Mouse (Mus musculus) kidney, postnatal 4 days (tissue): ENCODE measurements at regions not wholly inside any gene's neighbourhood (a gene's known extent, or its start where the extent isn't known, plus 50 kb on each side); places are given as distances from the start of the nearest gene placed in this dataset.

ENCODE experiments used
- DNase-seq, 2 experiments: peaks; one replicate each; pipeline ENCODE4 v3.0.0; 2021; ENCODE audit warnings: mixed read lengths in 2 of 2

DNA sequence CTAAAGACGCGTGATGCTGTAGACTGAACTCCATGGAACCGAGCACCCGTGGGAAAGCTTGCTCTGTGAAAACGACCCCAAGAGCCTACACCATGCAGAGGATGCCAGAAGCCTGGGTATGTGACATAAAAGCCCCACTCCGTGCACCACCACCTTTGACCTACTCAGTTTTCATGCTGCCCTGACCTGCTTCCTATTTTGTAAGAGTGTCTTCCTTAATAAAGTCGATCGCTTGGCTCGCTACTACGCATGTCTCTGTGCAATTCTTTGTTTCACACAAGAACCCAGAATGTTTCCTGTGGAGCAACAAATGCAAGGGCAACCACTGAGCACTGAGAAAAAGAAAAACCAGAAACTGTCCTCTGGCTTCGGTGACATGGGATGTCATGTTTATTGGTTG, 60.5 kb downstream of the Sec61b start:
- DNase-seq: no peak

DNA sequence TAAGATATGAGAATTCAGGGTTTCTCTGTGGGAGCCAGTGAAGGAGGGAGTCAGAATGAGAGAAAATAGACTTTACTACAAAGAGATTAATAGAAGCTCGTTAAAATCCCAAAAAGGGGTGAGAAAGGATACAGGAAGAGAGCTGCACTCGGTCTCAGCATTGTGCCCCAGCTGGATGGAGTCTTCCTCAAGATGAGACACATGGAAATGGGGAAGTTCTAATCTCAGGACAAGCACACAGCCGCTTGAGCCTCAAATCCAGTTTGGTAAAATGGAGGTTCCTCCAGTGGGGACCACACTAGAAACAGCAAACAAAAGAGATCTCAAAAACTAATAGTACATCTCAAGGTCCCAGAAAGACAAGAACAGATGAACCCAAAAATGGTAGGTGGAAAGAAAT, 93.2 kb downstream of the Sec61b start:
- no peak for DNase-seq

DNA sequence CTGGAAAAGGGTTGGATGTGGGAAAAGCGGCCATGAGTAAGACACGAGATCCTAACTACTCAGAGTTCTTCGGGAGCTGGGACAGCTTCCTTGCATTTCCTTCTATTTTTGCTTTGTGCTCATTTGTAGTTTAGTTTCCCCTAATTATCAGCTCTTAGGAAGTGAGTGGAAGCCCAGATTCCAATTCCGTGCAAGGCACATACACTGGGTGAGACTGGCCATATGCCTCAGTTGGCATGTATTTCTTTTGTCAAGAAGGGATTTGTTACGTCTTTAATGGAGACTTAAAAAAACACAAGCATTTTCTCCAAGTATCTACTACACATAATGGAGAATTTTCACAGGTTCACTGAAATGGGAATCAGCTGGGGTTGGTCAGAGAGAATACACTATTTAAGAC, 96.4 kb downstream of the Sec61b start:
- no peak for DNase-seq

DNA sequence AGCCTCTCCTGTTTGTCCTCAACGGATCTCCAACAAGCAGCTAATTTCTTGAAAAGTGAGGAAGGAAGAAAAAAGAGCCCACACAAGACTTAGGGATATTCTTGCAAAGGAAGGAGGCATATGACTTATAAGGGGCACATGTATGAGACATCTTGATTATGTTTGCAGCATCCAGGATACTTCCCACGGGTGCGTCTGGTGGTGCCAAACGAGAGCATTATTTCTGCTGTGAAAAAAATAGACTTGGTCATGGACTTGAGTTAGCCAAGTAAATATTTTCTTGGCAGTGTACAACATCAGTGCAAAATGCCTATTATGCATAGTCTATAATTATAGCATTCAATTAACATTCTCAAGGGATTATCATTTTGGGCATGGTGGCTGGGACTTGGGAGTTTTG, 101.6 kb downstream of the Sec61b start:
- DNase-seq: no peak

DNA sequence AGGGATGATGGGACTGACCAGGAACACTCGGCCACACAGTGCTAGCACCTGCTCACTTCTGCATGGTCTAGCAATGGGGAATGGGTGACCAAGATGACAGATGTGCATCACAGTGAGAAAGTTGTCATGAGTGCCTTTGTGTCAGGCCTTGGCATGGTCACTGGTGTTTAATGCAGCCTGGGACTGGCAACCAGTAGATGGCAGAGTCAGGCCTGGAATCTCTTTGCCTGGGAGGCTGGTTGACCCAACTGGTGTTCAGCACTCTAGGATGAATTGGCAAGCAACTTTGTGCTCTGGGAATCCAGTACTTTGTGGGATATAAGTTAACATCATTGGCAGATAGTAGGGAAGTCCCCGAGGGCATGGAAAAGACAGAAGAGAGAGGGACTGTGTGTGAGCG, 103.0 kb downstream of the Sec61b start:
- peak; percentile 14 to 30 for DNase-seq

DNA sequence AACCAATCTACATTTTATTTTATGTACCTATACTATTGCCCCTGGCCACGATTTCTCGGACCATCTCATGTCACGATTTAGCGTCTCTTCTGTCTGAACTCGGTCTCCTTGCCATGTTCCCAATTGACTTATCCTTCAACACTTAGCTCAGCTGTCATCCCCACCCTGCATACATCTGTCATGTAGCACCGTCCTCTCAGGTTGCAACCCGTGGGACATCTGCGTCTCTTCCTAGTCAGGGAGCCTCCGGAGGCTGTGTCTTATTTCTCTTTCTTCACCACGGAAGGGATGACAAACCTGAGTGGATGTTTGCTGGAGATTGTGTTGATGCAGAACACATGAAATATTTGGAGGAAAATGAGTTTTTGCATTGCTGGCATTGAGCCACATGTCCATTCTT, 104.2 kb downstream of the Sec61b start:
- no peak for DNase-seq

DNA sequence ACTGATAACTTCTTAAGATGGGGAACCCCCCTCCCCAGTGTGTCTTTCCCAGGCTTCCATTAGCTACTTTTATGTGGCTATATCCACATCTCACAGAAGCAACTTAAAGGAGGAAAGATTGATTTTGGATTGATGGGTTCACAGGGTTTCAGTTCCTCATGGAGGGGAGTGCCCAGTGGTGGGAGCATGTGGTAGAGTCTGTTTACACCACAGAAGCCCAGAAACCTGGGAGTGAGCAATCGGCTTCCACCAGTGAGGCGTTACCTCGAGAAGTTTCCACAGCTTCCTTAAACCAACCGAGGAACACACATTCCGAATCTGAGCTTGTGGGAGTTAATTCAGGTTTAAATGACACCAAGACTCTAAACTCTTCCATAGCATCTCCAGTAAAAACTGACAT, 106.1 kb downstream of the Sec61b start:
- no peak for DNase-seq

DNA sequence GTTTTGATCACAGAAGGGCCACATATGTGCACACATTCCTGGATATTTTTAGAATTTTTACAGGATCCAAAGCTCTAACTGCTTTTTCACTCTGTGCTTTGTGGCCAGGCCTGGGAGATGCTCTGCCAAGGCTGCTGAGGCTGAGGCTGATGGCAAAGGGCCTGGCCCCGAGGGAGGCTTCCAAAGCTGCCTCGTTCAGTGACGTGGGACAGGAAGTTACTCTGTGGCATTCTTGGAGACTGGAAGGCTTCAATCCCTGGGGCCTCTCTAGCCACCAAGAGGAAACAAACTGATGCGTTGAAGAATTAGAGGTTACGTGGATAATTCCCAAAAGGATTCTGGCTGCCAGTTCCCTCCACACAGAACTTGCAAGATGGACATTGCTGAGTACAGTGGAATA, 112.8 kb downstream of the Sec61b start:
- DNase-seq: peak; percentile 47 to 60

DNA sequence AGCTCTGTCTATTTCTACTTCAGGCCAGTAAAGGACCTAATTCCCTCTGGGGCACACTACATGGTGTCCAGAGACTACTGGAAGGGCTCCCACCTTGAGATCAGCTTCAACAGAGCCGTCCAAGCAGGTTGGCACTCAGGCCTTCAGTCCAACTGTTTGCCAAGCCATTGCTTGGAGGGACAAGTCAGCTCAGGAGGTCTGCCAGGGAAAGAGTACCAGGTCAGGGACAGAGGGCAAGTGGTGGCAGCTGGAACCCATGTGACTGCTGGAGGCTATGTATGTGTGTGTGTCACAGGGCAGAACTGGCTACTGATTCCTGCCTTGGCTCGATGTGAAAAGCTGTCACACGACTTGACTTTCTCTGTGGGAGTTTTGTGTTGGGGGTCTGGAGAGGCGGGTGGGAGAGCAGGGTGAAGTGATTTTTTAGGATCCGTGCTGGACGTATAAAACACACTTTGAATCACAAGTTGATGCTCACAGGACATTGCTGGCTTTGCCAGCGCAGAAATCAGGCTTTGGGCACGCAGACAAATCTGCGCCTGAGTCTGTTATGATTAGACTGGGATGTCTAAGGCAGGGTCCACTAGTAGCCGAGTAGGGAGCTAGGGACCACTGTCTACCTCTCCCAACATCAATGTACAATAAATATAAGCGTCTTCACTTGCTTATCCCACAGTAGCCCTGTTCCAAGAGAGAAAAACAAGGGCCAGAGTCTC, 118.0 kb downstream of the Sec61b start:
- DNase-seq: no peak

DNA sequence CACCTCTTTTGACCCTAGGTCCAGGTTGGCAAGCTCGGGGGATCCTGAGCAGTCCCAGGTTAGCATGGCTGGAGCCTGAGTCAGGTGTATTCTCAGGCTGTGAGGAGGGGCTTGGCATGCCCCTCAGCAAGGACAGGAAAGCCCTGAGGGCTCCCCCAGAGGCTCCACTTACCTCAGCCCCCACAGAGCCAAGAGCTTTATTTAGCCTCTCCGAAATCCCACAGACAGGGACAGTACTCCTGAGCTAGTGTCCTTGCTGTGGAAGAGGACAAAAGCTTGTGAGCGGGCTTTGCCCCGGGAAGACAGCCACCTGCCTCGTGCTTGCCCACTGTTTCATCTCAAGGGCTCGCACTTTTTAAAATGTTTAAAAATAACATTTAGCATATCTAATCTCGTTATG, 118.7 kb downstream of the Sec61b start:
- DNase-seq: no peak

DNA sequence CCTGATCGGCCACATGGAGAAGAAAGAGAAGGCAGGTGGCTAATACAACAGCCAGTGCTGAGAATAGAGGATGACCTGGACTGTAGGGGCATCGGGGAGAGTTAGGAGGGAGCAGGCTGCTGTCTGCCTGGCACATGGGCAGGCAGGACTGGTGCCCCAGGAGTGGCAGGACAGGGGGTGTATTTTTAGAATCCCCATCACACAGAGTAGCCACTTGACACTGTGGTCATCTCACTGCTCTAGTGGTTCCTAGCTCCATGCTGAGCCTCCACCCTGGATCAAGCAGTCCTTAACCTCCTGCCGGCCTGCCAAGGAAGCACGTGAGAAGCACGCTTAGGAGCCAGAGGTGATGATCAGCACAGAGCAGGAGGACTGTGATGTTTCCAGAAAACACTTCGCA, 119.7 kb downstream of the Sec61b start:
- DNase-seq: no peak

DNA sequence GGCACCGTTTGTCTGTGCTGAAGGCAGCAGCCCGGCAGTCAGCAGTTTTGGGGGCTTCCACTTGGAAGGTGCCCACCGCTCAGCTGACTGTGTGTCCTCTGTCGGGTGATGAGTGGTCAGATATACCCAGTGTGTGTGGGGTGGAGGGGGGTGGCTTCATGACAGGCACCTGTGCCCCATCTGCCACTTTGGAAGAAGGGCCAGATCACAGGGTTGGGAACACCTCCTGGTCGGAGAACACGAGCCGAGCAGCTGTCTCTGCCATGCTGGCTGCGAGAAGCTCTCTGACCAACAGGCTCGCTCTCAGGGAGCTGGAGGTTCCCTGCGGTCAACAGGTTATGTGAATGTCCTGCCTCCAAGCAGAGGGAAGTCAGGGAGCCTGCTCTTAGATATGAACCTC, 121.4 kb downstream of the Sec61b start:
- no peak for DNase-seq

DNA sequence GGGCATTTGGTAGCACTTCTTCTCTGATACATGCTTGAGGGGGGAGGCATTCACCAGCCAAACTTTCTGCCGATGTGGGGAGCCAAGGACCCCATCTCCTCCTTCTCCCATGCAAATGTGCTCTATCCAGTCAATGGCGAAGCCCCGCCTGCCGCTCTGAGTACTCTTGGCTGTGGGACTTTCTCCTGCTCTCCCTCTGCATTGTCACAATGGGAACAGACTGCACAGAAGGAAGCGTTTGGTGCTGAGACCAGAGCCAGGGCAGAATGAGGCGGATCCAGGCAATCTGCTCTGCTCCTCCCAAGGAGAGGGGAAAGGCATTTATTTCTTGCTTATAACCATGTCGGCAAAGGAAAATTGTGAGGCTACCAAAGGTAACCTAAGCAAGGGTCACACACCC, 123.1 kb downstream of the Sec61b start:
- no peak for DNase-seq

DNA sequence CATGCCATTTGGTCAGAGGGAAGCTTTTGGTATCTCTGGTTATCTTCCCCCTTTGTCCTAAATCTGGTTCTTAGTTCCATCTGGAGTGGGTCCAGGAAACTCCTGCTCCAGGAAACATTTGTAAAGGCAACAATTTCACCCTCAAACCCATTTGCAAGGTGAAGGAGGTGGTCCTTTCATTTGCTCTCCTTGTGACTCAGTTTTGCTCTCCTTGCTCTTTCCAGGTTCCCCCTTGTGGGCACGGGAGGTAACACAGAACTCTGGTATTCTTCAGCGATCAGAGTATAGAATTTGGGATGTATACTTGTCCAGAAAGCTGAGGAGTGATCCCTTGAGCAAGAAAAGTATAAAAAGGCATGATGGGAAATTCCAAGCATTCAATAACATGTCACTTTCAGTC, 123.8 kb downstream of the Sec61b start:
- peak; percentile 62 to 68 for DNase-seq

DNA sequence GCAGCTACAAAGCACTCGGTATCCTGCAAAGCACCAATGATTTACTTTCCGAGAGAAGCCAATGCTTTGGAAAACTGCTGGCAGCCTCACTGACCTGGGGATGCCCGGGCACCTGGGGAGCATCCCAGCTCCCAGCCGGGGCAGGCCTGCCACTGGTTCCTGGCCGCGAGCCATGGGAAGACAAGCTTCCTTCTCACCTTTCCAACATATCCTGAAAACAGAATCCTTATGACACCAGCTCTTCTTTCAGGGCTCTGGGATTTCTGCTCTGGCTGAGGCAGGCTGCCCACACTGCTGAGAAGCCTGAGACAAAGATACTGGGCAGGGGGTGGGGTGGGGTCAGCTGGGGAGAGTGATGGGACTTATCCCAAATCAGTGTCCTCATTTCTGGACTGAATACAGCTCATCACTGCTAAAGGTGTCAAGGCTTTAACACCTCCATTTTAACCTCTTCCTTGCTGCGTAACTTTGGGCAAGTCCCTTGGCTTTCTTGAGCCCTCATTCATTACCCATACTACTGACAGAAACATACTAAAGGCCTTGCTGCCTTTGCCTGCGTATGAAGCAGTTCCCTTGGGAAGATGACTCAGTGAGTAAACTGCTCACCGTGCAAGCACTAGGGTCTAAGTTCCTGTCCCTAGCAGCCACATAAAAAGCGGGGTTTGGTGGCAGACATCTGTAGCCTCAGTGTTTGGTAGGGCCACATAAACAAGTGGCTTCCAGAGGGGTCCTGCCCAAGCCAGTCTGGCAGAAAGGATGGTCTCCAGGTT, 127.0 kb downstream of the Sec61b start:
- DNase-seq: no peak

DNA sequence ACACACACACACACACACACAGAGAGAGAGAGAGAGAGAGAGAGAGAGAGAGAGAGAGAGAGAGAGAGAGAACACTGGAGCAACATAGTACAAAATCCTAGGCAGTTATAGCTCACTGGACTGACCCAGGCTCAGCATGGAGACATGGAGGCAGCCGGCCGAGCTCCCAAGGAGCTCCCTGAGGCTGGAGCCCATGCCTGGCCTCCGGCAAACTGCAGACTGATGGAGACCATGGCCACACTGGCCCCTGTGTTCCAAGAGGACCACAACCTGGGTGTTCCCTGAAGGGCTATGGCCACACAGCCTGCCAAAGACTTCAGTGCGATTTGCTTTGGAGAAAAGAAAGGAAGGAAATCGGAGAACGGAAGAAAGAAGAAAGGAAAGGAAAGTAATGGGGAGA, 128.9 kb downstream of the Sec61b start:
- DNase-seq: peak; percentile 24 to 39

DNA sequence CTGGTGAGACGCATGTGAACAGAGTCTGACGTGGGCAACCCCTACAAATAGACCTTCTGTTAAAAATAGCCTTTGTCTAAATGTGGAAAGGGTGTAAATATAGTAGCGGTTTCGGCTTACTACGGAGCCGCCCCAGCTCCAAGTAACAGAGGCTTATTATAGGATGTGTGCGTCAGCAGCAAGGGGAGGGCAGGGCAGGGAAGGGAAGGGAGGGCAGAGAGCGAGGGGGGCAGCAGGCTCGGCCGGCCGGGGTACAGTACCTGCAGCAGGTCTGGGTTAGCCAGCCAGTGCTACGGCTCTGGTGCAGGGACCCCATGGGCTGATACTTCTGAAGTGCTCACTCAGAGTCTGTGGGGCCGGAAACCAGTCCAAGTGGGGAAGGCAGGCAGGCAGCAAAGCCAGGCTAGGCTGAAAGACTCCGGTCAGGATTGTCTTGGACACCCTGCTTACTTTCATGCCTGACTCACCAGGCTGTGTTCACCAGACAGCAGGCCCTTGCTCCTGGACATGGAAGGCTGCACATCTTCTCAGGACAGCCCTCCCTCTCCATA, 129.5 kb downstream of the Sec61b start:
- DNase-seq: peak; percentile 44 to 61

DNA sequence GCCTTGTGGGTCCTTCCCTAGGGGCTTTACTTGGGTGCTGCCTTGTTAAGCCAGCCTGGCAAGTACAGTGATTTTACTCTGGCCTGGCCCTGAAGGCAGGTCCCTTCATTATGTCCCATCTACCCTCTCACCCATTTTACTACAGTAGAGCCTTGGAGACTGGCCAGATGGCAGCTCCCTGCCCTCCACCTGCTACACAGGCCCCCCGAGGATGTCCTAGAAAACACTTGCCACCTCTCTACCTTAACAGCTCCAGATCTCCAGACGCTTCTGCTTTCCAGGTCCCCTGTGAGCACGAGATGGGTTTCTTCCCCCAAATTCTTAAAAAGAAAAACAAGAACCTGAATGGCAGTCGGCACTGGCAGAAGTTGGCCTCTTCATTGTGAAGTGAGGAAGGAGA, 131.2 kb downstream of the Sec61b start:
- no peak for DNase-seq

DNA sequence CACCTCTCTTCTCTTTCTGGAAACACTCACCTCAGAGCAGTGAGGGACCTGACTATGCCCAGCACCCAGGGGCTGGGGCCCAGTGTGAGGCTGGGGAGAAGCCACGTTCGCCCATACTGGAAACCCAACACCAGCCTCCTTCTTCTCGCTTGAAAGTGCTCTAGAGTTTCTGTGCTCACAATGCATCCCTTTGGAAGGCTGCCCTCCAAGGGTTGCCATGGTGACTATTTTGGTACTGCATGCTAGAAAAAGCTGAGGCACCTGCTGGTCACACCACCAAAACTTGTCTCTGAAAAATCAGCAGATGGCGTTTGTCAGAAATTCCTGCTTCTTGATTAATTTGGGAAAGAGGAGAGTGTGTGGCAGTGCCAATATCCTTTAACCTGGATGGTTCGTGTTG, 134.2 kb downstream of the Sec61b start:
- DNase-seq: no peak

DNA sequence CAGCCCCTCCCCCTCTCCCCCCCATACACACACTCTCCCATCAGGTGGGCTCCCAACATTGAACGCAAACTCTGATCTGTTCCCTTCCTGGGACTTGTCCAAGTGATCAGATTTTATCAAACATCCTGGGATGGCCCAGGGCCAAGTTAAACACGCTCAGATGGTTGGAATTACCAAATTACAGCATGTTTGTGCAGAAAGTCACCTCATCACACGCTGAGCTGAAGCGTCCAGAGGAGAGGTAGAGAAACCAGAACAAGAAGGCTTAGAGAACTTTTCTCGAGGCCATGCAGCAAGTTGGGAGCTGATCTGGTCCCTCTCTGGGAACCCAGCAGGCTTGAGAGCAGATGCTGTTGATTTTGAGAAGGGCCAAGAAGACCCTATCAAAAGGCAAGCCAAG, 136.5 kb downstream of the Sec61b start:
- no peak for DNase-seq

DNA sequence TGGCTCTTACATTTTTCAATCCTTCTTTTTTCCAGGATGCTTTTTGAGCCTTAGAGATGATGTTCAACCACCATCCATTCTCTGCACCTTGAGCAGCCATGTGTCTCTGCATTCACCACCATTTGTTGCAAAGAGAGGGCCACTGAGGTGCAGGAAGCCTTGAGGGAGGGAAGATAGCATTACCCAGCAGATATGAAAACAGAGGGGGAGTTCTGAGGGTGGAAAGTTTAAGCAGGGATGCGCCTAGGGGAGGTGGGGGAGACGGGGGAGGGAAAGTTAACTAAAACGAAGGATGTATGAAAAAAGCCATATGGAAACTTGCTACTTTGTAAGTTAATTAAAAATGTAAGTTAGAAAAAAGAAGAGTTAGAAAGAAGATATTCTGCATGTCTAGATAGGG, 142.1 kb downstream of the Sec61b start:
- DNase-seq: no peak

DNA sequence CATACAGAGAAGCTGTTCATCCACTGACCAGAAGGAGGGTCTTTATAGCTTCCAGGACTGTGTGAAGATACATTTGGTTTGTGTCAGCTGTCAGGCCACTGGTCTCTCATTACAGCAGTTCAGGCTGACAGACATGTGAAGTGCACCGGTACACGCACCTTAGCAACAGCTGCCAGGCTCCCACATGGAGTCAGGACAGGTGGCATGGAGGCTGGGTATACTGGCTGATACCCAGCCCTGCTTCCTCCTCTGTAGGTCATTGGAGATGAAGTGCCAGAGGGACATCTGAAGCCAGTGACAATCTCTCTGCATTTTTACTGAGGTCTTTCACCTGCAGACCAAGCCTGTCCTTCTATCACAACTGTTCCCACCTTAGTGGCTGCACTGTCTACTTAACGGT, 146.2 kb downstream of the Sec61b start:
- DNase-seq: no peak

DNA sequence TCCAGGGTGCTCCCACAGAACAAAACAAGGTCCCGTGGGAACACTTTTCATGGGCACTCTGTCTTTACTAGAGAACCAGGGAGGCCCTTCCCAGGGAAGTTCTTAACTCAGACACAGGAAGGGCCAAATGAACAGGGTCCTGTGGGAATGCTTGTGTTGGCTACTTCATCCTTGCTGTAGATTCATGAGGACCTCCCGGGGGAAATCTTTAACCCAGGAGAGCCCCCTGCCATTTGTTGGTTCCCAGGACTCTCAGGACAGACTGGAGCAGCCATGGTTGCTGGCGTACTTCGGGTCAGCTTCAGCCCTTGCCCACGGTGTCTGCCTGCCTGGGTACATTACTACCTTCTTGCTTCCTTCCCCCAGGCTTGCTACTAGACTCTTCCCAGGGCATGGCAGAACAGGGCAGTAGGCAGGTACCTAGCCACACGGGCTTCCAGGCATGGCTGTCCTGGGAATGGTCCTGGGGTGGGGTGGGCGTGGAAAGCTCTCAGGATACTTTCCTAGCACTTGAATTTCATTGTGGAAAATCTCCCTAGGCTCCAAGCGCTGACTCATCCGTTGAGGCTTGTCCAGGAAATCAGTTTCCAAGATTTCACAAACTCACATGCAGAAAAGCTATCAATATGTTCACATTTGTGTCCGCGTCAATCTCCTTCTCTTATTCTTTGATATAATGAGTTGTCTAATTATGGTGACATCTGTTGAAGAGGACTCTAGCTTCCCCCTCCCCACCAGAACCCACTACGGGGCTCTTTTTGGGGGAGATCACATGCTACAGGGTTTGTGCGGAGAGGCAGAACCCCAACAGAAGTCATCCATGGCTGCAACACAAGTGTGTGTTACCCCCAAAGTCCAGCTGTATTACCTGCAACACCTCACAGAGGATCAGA, 148.6 kb downstream of the Sec61b start:
- no peak for DNase-seq
